Mouse (Mus musculus): Measurements from ENCODE around the gene Tle2.

The Tle2 gene

GRCm38 (mm10) chr10:81553807-81554755 is 20.3 kb upstream of the Tle2 start:
- DNase-seq (ENCODE audit: low spot score in 2 of 2): no peak

GRCm38 (mm10) chr10:81556282-81556681 is 18.1 kb upstream of the Tle2 start:
- no peak for DNase-seq (ENCODE audit: low spot score in 2 of 2)

GRCm38 (mm10) chr10:81557491-81557890 is 16.9 kb upstream of the Tle2 start:
- DNase-seq (ENCODE audit: low spot score in 2 of 2): no peak

GRCm38 (mm10) chr10:81559163-81559626 is 15.2 kb upstream of the Tle2 start, which contains the start of gene Aes:
TSS of gene Aes (plus strand) at chr10:81559488.
- DNase-seq (ENCODE audit: low spot score in 2 of 2): peak; percentile 80 to 84

- DNase-seq (ENCODE audit: low spot score in 2 of 2): peak; percentile 82 to 85
Observed at GRCm38 (mm10) chr10:81559627-81560539, 14.5 kb upstream of the Tle2 start.

- peak; percentile 90 to 95 for DNase-seq (ENCODE audit: low spot score in 2 of 2)
Observed at GRCm38 (mm10) chr10:81560719-81561459, 13.5 kb upstream of the Tle2 start.

- no peak for DNase-seq (ENCODE audit: low spot score in 2 of 2)
Observed at GRCm38 (mm10) chr10:81562411-81562810, 11.9 kb upstream of the Tle2 start.

GRCm38 (mm10) chr10:81563481-81563880 is 10.9 kb upstream of the Tle2 start:
- DNase-seq (ENCODE audit: low spot score in 2 of 2): no peak

GRCm38 (mm10) chr10:81564216-81564615 is 10.1 kb upstream of the Tle2 start:
- DNase-seq (ENCODE audit: low spot score in 2 of 2): no peak

GRCm38 (mm10) chr10:81564734-81565133 is 9.6 kb upstream of the Tle2 start:
- DNase-seq (ENCODE audit: low spot score in 2 of 2): peak; percentile 77 to 90

GRCm38 (mm10) chr10:81565257-81566228 is 8.8 kb upstream of the Tle2 start:
- DNase-seq (ENCODE audit: low spot score in 2 of 2): peak; percentile 84 to 88

GRCm38 (mm10) chr10:81568381-81569191 is 5.8 kb upstream of the Tle2 start:
- no peak for DNase-seq (ENCODE audit: low spot score in 2 of 2)

GRCm38 (mm10) chr10:81569507-81570237 is 4.7 kb upstream of the Tle2 start:
- no peak for DNase-seq (ENCODE audit: low spot score in 2 of 2)

- no peak for DNase-seq (ENCODE audit: low spot score in 2 of 2)
Observed at GRCm38 (mm10) chr10:81570238-81570800, 4.0 kb upstream of the Tle2 start.

- DNase-seq (ENCODE audit: low spot score in 2 of 2): peak; percentile 83 to 85
Observed at GRCm38 (mm10) chr10:81570831-81571500, 3.4 kb upstream of the Tle2 start.

GRCm38 (mm10) chr10:81571501-81571876 is 2.9 kb upstream of the Tle2 start:
- DNase-seq (ENCODE audit: low spot score in 2 of 2): peak; percentile 96 to 98

- DNase-seq (ENCODE audit: low spot score in 2 of 2): no peak
Observed at GRCm38 (mm10) chr10:81572133-81572671, 2.2 kb upstream of the Tle2 start.
